Mouse (Mus musculus) left cerebral cortex, postnatal 14 days (tissue): ENCODE measurements around the gene Grcc10. TPM values are rescaled to one million over a fixed set of nuclear protein-coding genes. Genes with fewer than 3 reads are reported as not detected.

ENCODE experiments used
- DNase-seq, 2 experiments: peaks; one replicate each; pipeline ENCODE4 v3.0.0; 2021 to 2022; ENCODE audit warnings: low spot score in 2 of 2, mixed read lengths in 1 of 2
- intact Hi-C: fragments of 180-260 bp; cut with DNase I; formaldehyde crosslinking; loops from one replicate; pipeline ENCODE4 v1.15.1; 2025
- long read RNA-seq, 2 experiments: library from polyadenylated mRNA; stranded (forward); transcript quantifications; one replicate each; pipeline ENCODE4 v2.0.0; 2021
- total RNA-seq, 2 experiments: library from RNA; stranded (reverse); gene quantifications; 2 replicates each; pipeline ENCODE4 v1.2.3; 2021

Grcc10 gene
- 100 to 1,000 TPM; 294 to 301 TPM for total RNA-seq
- long read RNA-seq, experiment 1, transcript Grcc10-201 (3 exons, 863 nt), result major isoform, 136 of 153 reads
- long read RNA-seq, experiment 1, transcript Grcc10-203 (2 exons, 424 nt), result minor isoform, 5 of 153 reads
- long read RNA-seq, experiment 1, partial matches to known transcripts, result 0 of 153 reads
- long read RNA-seq, experiment 1, other reads (novel, unspliced or antisense), result 9 of 153 reads
- long read RNA-seq, experiment 2, transcript Grcc10-201 (3 exons, 863 nt), result major isoform, 116 of 128 reads
- long read RNA-seq, experiment 2, partial matches to known transcripts, result 0 of 128 reads
- long read RNA-seq, experiment 2, other reads (novel, unspliced or antisense), result 7 of 128 reads

DNA sequence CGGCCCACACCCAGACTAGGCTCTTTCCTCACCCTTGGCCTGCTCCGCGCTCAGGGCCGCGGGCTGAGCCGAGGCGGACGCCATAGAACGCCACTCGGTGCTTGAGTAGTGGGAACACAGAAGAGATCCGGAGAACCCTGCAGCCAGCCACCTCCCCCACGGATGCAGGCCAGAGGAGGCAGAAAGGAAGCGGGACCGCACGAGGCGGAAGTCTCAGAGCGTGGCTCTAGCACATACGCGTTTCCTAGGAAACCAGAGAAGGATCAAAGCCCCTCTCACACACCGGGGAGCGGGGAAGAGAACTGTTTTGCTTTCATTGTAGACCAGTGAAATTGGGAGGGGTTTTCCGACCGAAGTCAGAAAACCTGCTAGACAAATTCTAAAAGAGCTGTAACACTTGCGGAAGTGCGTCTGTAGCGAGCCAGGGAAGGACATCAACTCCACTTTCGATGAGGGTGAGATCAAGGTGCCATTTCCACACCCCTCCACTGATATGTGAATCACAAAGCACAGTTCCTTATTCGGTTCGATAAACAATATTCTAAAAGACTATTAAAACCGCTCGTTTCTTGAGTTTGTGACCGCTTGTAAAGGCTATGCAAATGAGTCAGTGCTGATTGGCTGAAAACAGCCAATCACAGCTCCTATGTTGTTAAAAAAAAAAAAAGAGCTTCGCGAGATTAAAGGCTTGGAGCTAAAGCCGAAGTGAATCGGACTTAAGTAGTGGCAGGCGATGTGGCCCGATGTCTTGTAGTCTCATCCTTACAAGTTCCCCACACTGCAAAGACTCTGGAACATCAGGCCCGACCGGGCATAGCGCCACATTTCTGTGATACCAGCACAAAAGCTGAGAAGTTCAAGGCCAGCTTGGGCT lies at the start of gene Grcc10:
Gene Grcc10 (minus strand): TSS at position 487 of the 874 bp plus-strand sequence.
- DNase-seq, result peak; percentile 88 to 95
- intact Hi-C loops, result loop anchor here (2.0 to 5.0 kb wide), 2 partner anchors 28 to 39 kb away; partner anchors contain the start of genes Emg1 and Phb2

DNA sequence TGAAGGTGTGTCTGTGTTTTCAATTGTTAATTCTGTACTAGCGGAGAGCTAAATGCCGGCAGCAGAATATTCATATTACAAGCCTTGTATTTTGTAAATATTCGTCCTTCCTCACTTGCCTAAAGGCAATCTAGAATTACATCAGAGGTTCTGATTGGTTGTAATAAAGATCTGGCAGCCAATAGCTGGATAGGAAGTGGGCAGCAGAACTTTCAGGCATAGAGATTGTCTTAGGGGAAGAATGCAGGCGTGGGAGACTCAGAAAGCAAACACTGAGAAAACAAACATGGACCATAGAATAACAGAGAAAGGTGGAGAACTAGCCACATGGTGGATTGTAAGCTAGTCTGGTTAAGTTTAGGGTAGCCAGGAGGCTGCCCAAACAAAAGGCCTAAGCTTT lies 48.9 kb upstream of the Grcc10 start:
- intact Hi-C loops, result no loop called here
- no peak for DNase-seq

DNA sequence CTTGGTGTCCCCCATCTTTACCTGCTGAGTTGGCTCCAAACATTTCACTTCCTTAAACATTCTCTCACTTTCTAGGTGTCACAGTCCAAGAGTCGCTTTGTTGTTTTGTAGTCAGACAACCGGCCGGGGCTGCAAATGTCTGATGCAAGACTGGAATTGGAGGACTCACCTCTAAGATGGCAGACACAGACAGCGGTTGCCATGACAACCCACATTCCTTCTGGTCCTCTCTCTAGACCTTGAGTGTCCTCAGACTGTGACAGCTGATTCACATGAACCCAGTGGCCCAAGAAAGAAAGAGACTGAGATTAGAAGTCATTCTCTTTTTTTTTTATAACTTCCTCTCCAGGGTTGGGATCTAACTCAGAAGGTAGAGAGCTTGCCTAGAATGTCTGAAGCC lies 48.3 kb upstream of the Grcc10 start:
- intact Hi-C loops, result no loop called here

DNA sequence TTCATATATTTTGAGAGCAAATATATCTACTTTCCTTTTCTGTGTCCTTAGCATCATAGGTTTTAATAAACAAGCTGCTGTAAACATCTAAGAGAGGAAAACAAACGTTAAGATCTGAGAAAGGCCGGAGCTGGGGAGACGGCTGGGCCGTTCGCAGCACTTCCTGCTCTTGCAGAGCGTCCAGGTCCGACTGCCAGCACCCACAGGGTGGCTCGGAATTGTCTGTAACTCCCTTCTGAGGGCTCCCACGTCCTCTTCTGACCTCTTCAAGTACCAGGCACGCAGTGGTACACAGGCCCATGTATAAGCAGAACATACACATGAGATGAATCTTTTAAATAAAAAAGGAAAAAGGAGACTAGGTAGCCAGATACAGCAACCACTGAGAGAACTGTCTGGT lies 46.5 kb upstream of the Grcc10 start:
- intact Hi-C loops, result no loop called here
- no peak for DNase-seq

More for the DNA sequence above, 48.3 kb upstream of the Grcc10 start:
- no peak for DNase-seq

DNA sequence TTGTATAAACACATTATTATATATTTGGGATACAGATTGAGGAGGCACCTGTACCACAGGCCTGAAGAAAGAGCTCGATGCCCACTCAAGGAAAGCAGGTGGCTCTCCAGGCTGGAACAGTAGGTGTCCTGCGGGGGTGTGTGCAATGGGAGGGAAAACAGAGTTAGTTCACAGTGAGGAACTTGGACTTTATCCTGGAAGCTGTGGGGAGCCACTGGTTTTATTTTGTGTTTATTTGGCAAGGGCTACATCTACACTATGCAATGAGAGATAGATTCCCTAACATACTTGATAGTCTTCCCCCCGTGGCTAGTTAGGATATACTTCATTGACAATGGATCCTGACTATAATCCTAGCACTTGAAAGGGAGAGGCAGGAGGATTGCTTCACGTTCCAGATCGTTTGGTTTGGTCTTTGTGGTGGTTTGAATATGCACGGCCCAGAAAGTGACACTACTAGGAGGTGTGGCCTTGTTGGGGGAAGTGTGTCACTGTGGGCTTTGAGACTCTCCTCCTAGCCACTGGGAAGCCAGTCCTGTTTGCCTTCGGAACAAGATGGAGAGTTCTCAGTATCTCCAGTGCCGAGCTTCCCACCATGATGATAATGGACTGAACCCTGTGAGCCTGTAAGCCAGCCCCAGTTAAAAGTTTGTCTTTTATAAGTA lies 45.7 kb upstream of the Grcc10 start:
- intact Hi-C loops, result no loop called here
- DNase-seq, result no peak

DNA sequence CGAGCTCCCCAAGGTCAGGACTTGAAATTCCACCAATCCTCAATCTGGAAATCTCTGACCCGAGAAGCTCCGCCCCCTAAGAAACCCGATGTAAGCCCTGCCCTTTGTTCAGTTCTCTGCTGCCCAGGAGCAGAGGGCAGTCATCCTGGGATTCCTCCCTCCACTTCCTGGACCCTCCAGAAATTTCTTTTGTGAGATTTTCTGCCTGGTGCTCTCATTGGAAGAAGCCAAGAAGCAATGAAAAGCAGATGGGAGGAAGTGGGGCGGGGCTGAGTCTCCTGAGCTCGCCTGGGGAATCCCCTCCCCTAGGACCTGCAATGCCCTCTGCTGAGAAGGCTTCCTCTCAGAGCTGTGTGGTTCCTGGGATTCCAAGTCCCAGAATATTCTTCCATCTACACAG lies 41.3 kb upstream of the Grcc10 start:
- intact Hi-C loops, result no loop called here
- DNase-seq, result no peak

DNA sequence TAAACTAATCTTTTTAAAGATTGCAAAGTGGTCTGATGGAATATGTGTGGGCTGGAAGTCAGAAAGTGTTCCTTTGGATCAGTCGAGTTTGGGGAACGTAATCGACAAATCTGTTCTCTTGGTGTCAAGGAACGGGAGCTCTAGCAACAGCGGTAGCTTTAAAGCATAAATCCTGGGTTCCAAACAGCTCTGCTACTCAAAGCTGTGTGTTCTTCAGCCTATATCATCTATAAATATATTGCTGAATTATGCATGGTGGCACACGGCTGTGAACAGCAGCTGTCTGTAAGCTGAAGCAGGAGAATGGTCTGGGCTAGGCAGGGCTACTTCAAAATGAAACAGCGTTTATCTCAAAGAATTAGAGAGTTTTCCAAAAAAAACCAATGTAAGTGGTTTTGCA lies 39.7 kb upstream of the Grcc10 start:
- DNase-seq, result no peak
- intact Hi-C loops, result no loop called here

DNA sequence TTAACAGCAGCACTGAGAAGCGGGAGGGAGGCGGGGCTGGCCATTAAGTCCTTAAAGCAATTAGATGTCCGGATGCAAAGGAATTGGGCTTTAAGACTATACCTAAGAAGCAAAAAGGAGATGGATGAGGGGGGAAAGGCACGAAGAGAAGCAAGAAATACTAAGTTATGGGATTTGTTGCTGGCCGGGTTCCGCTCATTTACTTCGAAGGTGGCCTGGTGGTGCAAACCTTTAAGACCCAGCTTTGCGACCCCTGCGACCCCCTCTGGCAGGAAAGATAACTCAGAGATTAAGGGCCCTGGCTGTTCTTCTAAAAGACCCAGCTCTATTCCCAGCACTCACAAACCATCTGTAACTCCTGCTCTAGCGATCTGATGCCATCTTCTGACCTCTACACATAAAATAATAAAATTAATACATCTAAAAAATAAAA lies 38.8 kb upstream of the Grcc10 start:
- intact Hi-C loops, result no loop called here
- no peak for DNase-seq

DNA sequence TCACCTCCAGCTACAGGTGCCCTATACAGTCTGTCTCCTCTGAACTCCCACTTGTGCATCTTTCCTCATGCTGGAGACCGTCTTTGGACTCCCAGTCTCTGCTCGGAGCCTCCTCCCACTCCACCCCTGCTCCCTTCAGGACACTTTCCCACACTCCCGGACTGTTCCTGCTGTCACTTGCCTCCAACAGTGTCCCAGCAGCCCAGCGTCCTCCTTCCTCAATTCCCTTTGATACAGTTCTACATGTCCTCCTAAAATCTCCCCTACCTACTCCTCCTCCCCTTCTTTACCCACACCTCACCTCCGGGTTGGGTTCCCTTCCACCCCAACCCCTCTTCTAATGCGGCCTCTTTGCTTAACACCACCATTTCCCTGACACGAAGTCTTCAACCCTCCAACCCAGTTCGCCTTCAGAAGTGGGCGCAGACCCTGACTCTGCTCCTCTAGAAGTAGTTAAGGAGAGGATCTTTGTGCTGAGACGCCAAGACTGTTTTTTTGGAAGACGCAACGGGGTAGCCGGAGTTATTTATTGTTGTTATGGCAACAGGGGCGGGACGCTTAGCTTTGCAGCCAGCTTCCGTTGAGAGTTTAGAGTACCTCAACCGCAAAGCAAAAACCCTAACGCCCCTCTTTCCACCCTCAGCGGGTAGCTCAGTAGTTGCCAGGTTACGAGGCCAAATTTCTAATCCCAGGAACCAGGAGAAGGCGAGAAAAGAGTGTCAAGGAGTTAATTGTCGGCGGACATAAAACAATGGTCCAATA lies 38.2 kb upstream of the Grcc10 start, which contains the start of gene Lrrc23:
Gene Lrrc23 (minus strand): TSS at position 506 of the 762 bp plus-strand sequence.
- intact Hi-C loops, result no loop called here
- DNase-seq, result peak in 1 of 2 experiments; percentile 63

DNA sequence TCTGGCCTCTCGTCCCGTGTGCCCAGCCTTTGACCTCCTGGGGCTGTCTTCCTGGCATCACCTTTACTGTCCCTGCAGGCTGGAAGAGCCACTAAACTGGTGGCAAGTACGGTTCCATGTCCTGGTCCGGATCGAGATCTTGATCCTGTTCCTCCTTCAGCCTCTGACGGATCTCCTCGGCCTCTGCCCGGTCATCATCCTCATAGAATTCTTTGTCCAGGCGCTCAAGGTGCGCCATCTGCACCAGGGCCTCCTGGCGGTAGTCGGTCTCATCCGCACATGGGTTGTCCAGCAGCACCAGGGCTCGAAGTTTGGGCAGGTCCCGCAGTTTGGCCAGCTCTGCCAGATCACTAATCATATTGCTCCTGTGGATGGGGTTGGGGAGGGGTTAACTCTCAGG lies 29.3 kb upstream of the Grcc10 start:
- intact Hi-C loops, result no loop called here
- DNase-seq, result no peak

DNA sequence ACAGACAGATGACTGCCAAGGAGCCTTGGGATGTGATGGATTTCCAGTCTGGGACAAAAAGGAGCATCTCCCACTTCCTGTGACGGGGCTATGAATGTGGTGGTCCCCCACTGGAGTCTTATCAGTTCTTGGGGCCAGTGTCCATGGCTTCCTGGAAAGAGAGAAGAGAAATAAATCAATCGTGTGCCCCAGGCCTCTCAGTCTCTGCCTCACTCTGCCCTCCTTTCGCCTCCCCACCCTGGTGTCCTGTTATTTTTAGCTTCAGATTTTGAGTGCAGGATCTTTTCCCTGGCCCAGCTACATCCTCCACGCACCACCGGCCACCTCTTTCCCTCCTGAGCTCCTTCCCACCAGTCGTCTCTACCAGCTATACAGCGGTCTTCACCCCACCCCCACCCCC lies 28.8 kb upstream of the Grcc10 start:
- intact Hi-C loops, result no loop called here
- no peak for DNase-seq

DNA sequence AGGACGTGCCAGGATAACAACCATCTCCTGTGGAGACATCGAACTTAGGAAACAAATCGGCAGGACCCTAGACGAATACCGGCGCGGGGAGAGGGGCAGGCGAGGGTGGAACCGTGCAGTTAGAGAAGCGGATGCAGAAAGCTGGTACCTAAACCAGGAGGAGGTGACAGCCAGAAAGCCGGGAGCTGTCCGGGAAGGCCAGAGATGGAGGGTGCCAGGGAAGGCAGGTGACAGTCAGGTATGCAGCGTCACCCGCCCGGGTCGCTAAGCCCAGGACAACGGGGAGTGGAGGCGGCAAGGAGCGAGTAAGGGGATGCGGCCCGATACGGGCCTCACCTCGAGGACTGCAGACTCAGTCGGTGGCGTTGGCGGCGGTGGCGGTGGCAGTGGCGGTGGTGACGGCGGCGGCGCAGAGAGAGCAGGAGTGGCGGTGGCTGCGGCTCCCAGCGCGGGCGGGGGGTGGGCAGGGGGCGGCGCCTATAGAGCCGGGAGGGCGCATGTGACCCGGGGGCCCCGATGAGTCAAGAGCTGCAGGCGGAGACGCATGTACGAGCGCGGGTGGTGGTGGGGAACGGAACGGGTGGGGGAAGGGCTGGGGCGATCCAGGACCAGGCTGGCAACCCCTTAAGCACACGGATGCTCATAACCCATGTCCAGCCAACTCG lies 28.1 kb upstream of the Grcc10 start, which contains the start of gene Eno2:
Gene Eno2 (minus strand): TSS at position 573 of the 665 bp plus-strand sequence.
- DNase-seq, result peak; percentile 80 to 81
- intact Hi-C loops, result loop anchor here (2.0 kb wide), 2 partner anchors 36 to 44 kb away; no protein-coding TSS in a partner anchor

DNA sequence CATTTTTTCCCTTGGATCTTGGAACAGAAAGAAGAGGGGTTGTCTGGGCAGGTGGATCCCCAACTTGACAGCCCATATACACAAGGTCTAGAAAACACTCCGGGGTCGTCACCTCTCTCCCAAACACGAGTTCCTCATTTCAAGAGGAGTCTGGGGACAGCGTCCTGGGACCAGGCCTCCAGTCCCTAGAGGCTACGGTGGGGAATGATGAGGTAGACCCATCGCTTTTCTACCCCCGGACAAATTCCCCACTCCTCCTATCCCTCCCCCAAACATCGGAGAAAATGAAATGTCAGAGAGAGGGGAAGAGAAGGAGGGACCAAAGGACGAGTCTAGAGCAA lies 27.5 kb upstream of the Grcc10 start:
- intact Hi-C loops, result loop anchor here (2.0 kb wide), 2 partner anchors 36 to 44 kb away; no protein-coding TSS in a partner anchor

DNA sequence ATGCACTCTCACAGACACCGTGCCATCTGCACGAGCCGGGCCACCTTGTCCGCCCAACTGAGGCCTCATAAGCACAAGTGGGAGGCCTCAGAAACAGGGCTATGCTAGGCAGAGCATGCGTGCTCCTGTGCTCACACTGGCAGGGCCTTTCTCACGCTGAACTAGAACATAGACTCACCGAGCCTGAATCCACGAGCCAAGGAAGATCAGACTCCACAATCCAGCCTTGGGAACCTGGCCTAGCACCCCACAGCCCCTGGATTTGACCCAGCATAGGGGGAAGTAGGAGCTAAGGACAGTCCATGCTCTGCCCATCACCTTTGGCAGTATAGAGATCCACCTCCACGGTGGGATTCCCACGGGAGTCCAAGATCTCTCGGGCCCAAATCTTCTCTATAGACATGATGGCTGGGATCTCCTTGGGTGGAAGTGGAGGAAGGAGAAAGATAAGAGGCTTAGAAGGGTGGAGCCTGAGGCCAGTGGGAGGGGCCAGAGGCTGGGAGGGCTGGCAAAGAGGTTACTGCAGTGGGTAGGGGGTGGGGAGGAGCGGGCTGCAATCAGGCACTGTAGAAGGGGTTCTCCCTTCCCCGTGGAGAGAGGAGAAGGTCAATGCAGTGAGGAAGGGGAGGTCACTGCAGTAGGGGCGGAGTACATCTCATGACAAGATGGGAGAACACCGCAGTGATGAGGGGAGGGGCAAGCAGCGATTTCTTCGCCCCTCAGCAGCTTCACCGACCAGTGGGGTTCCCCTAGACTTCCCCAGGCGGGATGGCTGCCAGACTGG lies 26.9 kb upstream of the Grcc10 start:
- intact Hi-C loops, result loop anchor here (2.0 kb wide), 2 partner anchors 37 to 45 kb away; no protein-coding TSS in a partner anchor
- DNase-seq, result peak in 1 of 2 experiments; percentile 62

More for the DNA sequence above, 27.5 kb upstream of the Grcc10 start:
- no peak for DNase-seq

DNA sequence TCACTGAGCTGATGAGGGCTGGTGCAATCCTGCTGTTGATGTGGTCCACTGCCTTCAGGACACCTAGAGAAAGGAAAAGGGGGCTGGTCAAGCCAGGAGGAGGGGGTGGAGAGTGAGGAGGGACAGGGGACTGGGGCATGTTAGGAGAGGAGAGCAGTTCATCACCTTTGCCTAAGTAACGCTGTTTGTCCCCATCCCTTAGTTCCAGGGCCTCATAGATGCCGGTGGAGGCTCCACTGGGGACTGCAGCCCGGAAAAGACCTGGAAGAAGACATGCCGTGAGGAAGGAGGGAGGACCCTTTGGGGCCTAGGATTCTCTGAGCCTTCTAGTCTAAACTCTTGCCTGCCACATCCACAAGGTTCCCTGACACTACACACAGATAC lies 26.4 kb upstream of the Grcc10 start:
- intact Hi-C loops, result no loop called here
- no peak for DNase-seq

DNA sequence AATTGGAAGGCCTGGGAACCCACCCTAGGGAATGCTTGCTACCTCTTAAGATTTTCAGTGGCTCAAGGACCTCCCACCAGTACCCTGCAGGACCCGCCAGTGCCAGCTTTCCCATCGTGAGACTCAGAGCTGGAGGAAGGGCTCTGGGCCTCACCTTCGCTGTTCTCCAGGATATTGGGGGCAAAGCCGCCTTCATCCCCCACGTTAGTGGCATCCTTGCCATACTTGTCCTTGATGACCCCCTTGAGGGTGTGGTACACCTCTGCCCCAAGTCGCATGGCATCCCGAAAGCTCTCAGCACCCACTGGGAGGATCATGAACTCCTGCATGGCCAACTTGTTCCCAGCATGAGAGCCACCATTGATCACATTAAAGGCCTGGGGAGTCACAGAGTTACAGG lies 24.8 kb upstream of the Grcc10 start:
- intact Hi-C loops, result no loop called here
- no peak for DNase-seq

DNA sequence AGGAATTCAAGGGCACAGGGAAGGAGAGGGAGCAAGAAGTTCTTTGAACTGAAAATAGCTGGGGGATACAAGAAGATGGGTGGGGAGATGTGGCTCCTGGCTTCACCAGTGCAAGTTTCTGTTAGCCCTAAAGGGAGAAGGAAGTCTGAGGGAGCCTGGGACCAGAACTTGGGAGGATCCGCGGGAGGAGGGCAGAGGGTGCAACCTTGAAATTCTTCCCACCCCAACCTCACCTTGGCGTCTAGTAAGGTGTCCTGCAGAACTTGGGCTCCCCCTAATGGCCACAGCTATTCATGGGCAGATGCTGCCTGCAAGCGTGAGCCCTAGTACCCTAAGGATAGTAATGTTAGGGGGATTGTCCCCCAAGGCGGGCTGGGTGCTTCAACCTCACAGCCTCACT lies 18.1 kb upstream of the Grcc10 start:
- peak; percentile 83 to 85 for DNase-seq
- intact Hi-C loops, result no loop called here

DNA sequence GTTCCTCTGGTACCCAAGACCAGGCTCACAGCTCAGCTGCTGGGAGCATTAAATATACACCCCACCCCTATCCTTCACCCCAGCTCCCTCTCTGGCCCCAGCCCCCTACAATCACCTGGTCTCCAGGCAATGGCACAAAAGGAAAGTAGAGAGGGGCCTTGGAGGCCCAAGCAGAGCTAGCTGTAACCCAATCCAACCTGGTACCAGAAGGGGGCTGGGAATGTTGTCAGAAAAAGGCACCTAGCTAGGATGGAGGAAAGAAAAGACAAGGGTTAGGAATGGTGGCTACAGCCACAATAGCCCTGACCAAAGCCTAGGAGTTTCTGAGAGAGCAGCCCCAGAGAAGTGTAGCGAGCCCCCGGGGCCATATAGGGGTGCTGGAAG lies 17.7 kb upstream of the Grcc10 start:
- intact Hi-C loops, result no loop called here
- no peak for DNase-seq
